Mouse (Mus musculus) megakaryocyte, embryonic 14.5 days (primary cell): Measurements from ENCODE around the gene Nfe2l1. TPM values are rescaled to one million over a fixed set of nuclear protein-coding genes. Genes with fewer than 3 reads are reported as not detected.
"Not testable (repeated sequence)": the region's sequence is repeated elsewhere in the genome, so short reads cannot be mapped to it uniquely, and the experiment has no call there.

Experiments
- H3K27me3 ChIP-seq: replicated peaks from 2 replicates; pipeline ENCODE3; 2012; ENCODE audit warnings: inconsistent platforms
- H3K36me3 ChIP-seq: replicated peaks from 2 replicates; pipeline ENCODE3; 2012; ENCODE audit warnings: low read length, inconsistent platforms, mixed read lengths
- H3K4me1 ChIP-seq: 2 replicates; pipeline ENCODE4 v1.6.1; 2012; ENCODE audit warnings: inconsistent platforms
- H3K4me3 ChIP-seq: replicated peaks from 2 replicates; pipeline ENCODE3; 2012; ENCODE audit warnings: moderate library complexity, mild to moderate bottlenecking, inconsistent platforms
- H3K9me3 ChIP-seq: 2 replicates; pipeline ENCODE4 v1.6.1; 2012; ENCODE audit warnings: inconsistent platforms
- FLI1 ChIP-seq: IDR thresholded peaks from 2 replicates; pipeline ENCODE4 v1.6.1; 2012; ENCODE audit warnings: low read length, inconsistent platforms, mixed read lengths
- GATA1 ChIP-seq: IDR thresholded peaks from 3 replicates; pipeline ENCODE4 v1.6.1; 2012; ENCODE audit warnings: mixed read lengths, low read length, inconsistent platforms, borderline replicate concordance
- polyA plus RNA-seq: library from polyadenylated mRNA; stranded (reverse); fragments of >175 nt; gene quantifications from 2 replicates; pipeline ENCODE4 v1.2.3, GENCODE M21; 2012; ENCODE audit warnings: low replicate concordance; ENCODE audit not compliant: insufficient read depth

Nfe2l1 gene
- polyA plus RNA-seq, 1 experiment = 28.9 TPM

GRCm38 (mm10) chr11:96867149-96867548, 37.4 kb upstream of the Nfe2l1 start:
- no peaks in the 10 kb centered on the region for H3K9me3 ChIP-seq
- TF ChIP-seq FLI1 = no peak
- TF ChIP-seq GATA1 = no peak
- H3K36me3 ChIP-seq = no peaks in the 10 kb centered on the region
- H3K27me3 ChIP-seq = peaks cover 41% of the 10 kb centered on the region
- no peak overlapping the region for H3K4me3 ChIP-seq
- peaks cover 17% of the 10 kb centered on the region for H3K4me1 ChIP-seq

GRCm38 (mm10) chr11:96863206-96863995, 33.6 kb upstream of the Nfe2l1 start:
- no peak for TF ChIP-seq FLI1
- no peak for TF ChIP-seq GATA1
- peak overlapping the region; percentile 56 for H3K4me3 ChIP-seq
- H3K4me1 ChIP-seq = peaks cover 38% of the 10 kb centered on the region
- H3K27me3 ChIP-seq = peaks cover 22% of the 10 kb centered on the region
- no peaks in the 10 kb centered on the region for H3K36me3 ChIP-seq
- no peaks in the 10 kb centered on the region for H3K9me3 ChIP-seq

DNA sequence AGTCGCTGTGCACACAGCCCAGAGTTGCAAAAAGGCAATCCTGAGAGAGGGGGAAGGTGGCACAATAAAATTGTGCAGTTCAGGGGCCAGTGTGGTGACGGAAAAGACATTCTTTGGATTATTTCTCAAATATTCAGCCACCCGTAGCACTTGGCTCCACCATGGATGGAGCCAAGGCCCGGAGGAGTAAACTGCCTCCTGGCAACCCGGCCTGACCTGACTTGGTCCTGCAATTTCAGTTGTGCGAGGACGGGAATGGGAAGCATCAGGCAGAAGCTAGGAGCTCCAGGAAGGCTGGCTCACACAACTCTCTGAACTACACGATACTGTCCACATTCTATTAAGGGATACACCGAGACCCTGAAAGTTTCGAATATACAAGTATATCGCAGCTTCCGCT, 32.8 kb upstream of the Nfe2l1 start:
- no peaks in the 10 kb centered on the region for H3K9me3 ChIP-seq
- peaks cover 29% of the 10 kb centered on the region for H3K27me3 ChIP-seq
- H3K4me1 ChIP-seq = peaks cover 38% of the 10 kb centered on the region
- no peaks in the 10 kb centered on the region for H3K36me3 ChIP-seq
- no peak overlapping the region for H3K4me3 ChIP-seq
- TF ChIP-seq GATA1 = no peak
- no peak for TF ChIP-seq FLI1

DNA sequence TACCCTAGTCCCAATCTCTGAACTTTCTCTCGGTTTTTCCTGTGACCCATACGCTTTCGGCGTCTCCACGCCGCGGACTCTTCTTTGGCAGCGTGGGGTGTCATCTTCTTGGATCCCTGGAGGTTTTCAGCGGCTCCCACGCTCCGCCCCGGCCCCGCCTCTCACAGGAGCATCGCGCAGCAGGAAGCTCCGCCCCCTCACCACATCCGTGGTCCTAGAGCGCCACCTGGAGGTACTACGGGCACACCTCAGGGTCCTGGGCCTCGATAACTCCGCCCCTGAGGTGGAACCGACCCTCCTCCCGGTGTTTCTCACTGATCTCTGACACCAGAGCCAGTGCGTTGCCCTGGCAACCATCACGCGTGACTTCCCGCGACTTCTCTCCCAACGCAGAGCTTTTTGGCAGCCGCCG, 32.1 kb upstream of the Nfe2l1 start:
- Histone ChIP-seq H3K36me3 (no peaks in the 10 kb centered on the region), H3K4me1 (peaks cover 38% of the 10 kb centered on the region), H3K9me3 (no peaks in the 10 kb centered on the region), H3K27me3 (peaks cover 35% of the 10 kb centered on the region), H3K4me3 (peak overlapping the region; percentile 91)
- TF ChIP-seq GATA1 (no peak), FLI1 (no peak)

- Histone ChIP-seq H3K4me1 (peaks cover 38% of the 10 kb centered on the region), H3K4me3 (peak overlapping the region; percentile 91), H3K27me3 (peaks cover 34% of the 10 kb centered on the region), H3K36me3 (no peaks in the 10 kb centered on the region), H3K9me3 (no peaks in the 10 kb centered on the region)
- TF ChIP-seq GATA1 (no peak), FLI1 (no peak)
Measured at GRCm38 (mm10) chr11:96861446-96861845, 31.7 kb upstream of the Nfe2l1 start.

DNA sequence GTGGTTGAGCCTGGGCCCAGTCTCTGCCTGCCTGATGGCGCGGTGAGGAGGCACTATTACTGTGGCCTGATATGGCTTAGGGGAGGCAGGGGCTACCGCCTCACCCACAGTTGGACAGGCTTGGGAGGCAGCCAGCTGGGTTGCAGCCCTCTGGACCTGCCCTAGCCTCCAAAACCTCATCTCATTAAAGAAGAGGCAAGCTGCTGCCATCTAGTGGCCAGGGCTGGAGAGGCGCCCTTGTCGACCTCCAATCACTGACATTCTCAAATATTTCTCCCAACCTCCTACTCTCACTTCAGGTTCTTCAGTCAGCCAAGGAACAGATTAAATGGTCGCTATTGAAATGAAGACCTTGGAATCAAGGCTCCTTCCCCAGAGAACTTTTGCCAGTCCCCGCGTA, 30.8 kb upstream of the Nfe2l1 start:
- Histone ChIP-seq H3K4me3 (peak overlapping the region; percentile 66), H3K4me1 (peaks cover 38% of the 10 kb centered on the region), H3K36me3 (no peaks in the 10 kb centered on the region), H3K9me3 (no peaks in the 10 kb centered on the region), H3K27me3 (peaks cover 39% of the 10 kb centered on the region)
- TF ChIP-seq FLI1 (no peak), GATA1 (no peak)

DNA sequence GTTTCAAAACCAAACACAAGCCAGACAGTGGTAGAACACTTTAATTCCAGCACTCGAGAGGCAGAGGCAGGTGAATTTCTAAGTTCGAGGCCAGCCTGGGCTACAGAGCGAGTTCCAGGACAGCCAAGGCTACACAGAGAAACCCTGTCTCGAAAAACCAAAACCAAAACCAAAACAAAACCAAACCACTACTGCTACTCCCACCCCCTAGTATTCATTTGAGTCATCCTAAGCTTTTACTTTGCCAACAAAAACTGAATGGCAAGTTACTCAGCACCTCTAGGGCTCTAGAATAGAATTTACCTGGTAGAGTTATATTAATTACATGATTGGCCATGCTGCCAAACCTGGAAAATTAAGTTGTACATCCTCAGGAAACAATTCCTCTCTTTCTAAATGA, 29.9 kb upstream of the Nfe2l1 start:
- no peak for TF ChIP-seq GATA1
- no peak for TF ChIP-seq FLI1
- Histone ChIP-seq H3K4me1 (peaks cover 38% of the 10 kb centered on the region), H3K36me3 (no peaks in the 10 kb centered on the region), H3K9me3 (no peaks in the 10 kb centered on the region), H3K27me3 (peaks cover 48% of the 10 kb centered on the region), H3K4me3 (peak overlapping the region; percentile 23)

GRCm38 (mm10) chr11:96857446-96857845, 27.7 kb upstream of the Nfe2l1 start:
- Histone ChIP-seq H3K36me3 (no peaks in the 10 kb centered on the region), H3K27me3 (peaks cover 54% of the 10 kb centered on the region), H3K4me1 (peaks cover 25% of the 10 kb centered on the region), H3K4me3 (no peak overlapping the region), H3K9me3 (no peaks in the 10 kb centered on the region)
- TF ChIP-seq GATA1 (no peak), FLI1 (no peak)

DNA sequence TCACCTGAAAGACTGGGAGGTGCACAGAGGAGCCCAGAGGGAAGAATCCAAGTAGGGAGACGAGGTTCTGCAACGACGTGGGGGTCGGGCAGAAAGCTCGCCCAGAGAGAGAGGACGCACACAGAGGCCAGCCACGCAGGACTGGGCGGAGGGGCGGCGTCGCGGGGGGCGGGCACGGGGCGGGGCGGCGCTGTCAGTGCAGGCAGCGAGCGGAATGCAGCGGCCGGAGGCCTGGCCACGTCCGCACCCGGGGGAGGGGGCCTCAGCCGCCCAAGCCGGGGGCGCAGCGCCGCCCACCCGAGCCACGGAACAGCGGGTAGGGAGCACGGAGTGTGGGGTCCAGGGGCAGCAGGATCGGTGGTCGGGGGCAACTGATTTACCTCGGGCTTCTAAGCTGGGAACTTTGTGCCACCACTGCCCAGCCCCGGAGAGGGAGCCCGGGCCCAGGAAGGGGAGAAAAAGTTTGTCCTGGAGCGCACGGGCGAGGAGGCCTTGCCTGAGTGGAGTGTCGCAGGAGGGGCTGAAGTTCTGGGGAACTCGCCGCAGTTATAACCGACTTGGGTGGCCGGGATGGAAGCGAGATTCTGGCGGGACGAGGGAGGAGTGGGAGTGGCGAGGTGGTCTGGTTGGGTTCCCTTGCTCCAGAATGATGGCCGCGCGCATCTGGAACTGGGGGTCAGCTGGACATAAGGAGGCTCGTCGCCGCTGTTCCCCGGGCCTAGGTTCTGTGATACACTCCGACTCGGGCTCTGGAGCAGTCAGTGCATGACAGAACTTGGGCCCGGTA, 20.1 kb upstream of the Nfe2l1 start, which contains the start of gene Copz2:
Copz2 (plus strand) TSS at position 190 of the 787 bp plus-strand sequence.
- H3K4me3 ChIP-seq = peak within 1 kb of the TSS; percentile 92
- peaks cover 16% of the 10 kb centered on the region for H3K4me1 ChIP-seq
- H3K36me3 ChIP-seq = no peaks in the 10 kb centered on the region
- no peak for TF ChIP-seq FLI1
- TF ChIP-seq GATA1 = no peak
- H3K27me3 ChIP-seq = peaks cover 57% of the 10 kb centered on the region
- peaks cover 10% of the 10 kb centered on the region for H3K9me3 ChIP-seq

- Histone ChIP-seq H3K4me1 (peaks cover 16% of the 10 kb centered on the region), H3K9me3 (peaks cover 15% of the 10 kb centered on the region), H3K27me3 (peaks cover 49% of the 10 kb centered on the region)
- H3K36me3 ChIP-seq, H3K4me3 ChIP-seq: not testable (repeated sequence)
Measured at GRCm38 (mm10) chr11:96849145-96849544, 19.4 kb upstream of the Nfe2l1 start.
